Mouse (Mus musculus): ENCODE measurements at regions not wholly inside any gene's neighbourhood (a gene's known extent, or its start where the extent isn't known, plus 50 kb on each side); places are given as distances from the start of the nearest gene placed in this dataset.

DNA sequence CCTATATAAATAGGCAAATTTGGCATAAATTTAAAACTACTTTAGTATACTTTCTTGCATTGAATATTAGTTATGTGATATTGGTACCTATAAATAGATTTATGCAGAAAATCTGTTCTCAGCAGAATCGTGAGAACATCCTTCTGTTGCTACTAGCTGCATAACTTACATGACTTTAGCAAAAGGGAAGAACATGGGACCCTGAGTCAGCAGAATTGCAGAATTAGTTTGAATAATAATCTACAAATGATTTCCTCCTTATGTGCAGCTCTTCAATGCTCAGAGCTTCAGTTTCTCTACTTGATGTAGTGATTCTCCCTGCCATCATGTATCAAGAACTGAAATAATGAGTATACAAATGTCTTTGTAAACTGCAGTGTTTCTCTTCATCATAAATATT, 436.2 kb downstream of the Synb start:
- TF ChIP-seq CTCF (IDR thresholded peaks at IDR 0.05; ENCODE audit: control insufficient read depth, insufficient read depth, low read length) (no peak), POLR2A (IDR thresholded peaks at IDR 0.05; ENCODE audit: borderline replicate concordance, control insufficient read depth, low read depth, low read length) (no peak)

GRCm38 (mm10) chr14:68848506-68848905, 445.6 kb downstream of the Synb start:
- Histone ChIP-seq H3K27ac (ENCODE audit: control insufficient read depth, insufficient read depth, low read depth, low read length, poor library complexity) (no peak overlapping the region), H3K4me1 (ENCODE audit: control insufficient read depth, insufficient read depth, low read length) (no peaks in the 10 kb centered on the region), H3K4me3 (replicated peaks; ENCODE audit: control insufficient read depth, low read depth, low read length) (no peak overlapping the region)
- TF ChIP-seq CTCF (IDR thresholded peaks at IDR 0.05; ENCODE audit: control insufficient read depth, insufficient read depth, low read length), result no peak
- WGBS, result 71% methylated on average over 4 of the region's 4 CpGs

More for the DNA sequence above, 436.2 kb downstream of the Synb start:
- 14% methylated on average over 1 of the region's 1 CpGs for WGBS
- Histone ChIP-seq H3K27ac (ENCODE audit: control insufficient read depth, insufficient read depth, low read depth, low read length, poor library complexity) (no peak overlapping the region), H3K4me1 (ENCODE audit: control insufficient read depth, insufficient read depth, low read length) (no peaks in the 10 kb centered on the region), H3K4me3 (replicated peaks; ENCODE audit: control insufficient read depth, low read depth, low read length) (no peak overlapping the region)

DNA sequence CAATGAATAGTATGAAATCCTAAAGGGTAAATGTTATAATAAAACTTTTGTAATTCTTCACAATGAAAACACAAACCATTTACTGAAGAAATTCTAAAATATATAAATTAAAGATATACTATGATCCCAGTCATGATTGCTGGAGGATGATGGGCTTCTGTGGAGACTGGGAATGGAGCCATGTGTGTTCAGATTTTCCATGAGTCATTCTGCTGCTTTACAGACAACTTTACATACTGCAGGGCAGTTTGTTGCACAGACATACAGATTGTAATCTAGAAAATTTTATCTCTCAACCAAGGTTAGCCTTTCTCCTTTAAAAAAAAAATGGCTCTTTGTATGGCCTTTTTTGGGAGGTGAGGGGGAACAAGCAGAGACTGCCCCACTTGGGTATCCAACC, 446.5 kb downstream of the Synb start:
- Histone ChIP-seq H3K4me3 (replicated peaks; ENCODE audit: control insufficient read depth, low read depth, low read length) (no peak overlapping the region), H3K4me1 (ENCODE audit: control insufficient read depth, insufficient read depth, low read length) (no peaks in the 10 kb centered on the region), H3K27ac (ENCODE audit: control insufficient read depth, insufficient read depth, low read depth, low read length, poor library complexity) (no peak overlapping the region)
- no peak for TF ChIP-seq POLR2A (IDR thresholded peaks at IDR 0.05; ENCODE audit: borderline replicate concordance, control insufficient read depth, low read depth, low read length)
- TF ChIP-seq CTCF (IDR thresholded peaks at IDR 0.05; ENCODE audit: control insufficient read depth, insufficient read depth, low read length), result no peak

- Histone ChIP-seq H3K4me1 (ENCODE audit: control insufficient read depth, insufficient read depth, low read length) (no peaks in the 10 kb centered on the region), H3K27ac (ENCODE audit: control insufficient read depth, insufficient read depth, low read depth, low read length, poor library complexity) (no peak overlapping the region), H3K4me3 (replicated peaks; ENCODE audit: control insufficient read depth, low read depth, low read length) (no peak overlapping the region)
- TF ChIP-seq POLR2A (IDR thresholded peaks at IDR 0.05; ENCODE audit: borderline replicate concordance, control insufficient read depth, low read depth, low read length), result no peak
- no peak for TF ChIP-seq CTCF (IDR thresholded peaks at IDR 0.05; ENCODE audit: control insufficient read depth, insufficient read depth, low read length)
- 71% methylated on average over 8 of the region's 8 CpGs for WGBS
These were observed 473.9 kb downstream of the Synb start for GRCm38 (mm10) chr14:68820241-68820640.

- TF ChIP-seq CTCF (IDR thresholded peaks at IDR 0.05; ENCODE audit: control insufficient read depth, insufficient read depth, low read length) (no peak), POLR2A (IDR thresholded peaks at IDR 0.05; ENCODE audit: borderline replicate concordance, control insufficient read depth, low read depth, low read length) (no peak)
- 75% methylated on average over 3 of the region's 3 CpGs for WGBS
- Histone ChIP-seq H3K27ac (ENCODE audit: control insufficient read depth, insufficient read depth, low read depth, low read length, poor library complexity) (no peak overlapping the region), H3K4me3 (replicated peaks; ENCODE audit: control insufficient read depth, low read depth, low read length) (no peak overlapping the region), H3K4me1 (ENCODE audit: control insufficient read depth, insufficient read depth, low read length) (no peaks in the 10 kb centered on the region)
These were observed 485.1 kb downstream of the Synb start for GRCm38 (mm10) chr14:68808976-68809375.

DNA sequence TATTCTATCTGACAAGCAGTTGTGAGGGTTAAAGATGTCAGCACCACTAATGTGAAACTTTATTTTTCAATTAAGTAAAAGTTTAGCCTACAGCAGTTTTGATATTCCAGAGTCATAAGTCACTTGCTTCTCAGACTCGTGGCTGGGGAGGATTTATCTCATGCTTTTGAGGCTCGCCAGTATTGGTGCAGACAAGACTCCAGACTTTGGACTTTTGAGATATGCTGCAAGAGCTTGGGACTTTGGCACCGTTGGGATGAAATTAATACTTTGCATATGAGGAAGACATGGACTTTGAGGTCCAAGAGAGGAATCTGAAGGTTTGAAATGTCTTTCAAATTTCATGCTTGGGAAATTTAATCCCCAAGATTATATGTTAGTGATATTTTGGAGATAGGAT, 486.2 kb downstream of the Synb start:
- no peak overlapping the region for H3K4me3 ChIP-seq (replicated peaks; ENCODE audit: control insufficient read depth, low read depth, low read length)
- H3K27ac ChIP-seq (ENCODE audit: control insufficient read depth, insufficient read depth, low read depth, low read length, poor library complexity), result no peak overlapping the region
- no peak for TF ChIP-seq CTCF (IDR thresholded peaks at IDR 0.05; ENCODE audit: control insufficient read depth, insufficient read depth, low read length)
- no peak for TF ChIP-seq POLR2A (IDR thresholded peaks at IDR 0.05; ENCODE audit: borderline replicate concordance, control insufficient read depth, low read depth, low read length)
- no peaks in the 10 kb centered on the region for H3K4me1 ChIP-seq (ENCODE audit: control insufficient read depth, insufficient read depth, low read length)
- WGBS, result 54% methylated on average over 3 of the region's 3 CpGs

GRCm38 (mm10) chr14:68806646-68807045, 487.5 kb downstream of the Synb start:
- whole genome bisulfite sequencing, result 71% methylated on average over 1 of the region's 1 CpGs
- no peak overlapping the region for H3K27ac ChIP-seq (ENCODE audit: control insufficient read depth, insufficient read depth, low read depth, low read length, poor library complexity)
- no peak overlapping the region for H3K4me3 ChIP-seq (replicated peaks; ENCODE audit: control insufficient read depth, low read depth, low read length)
- TF ChIP-seq POLR2A (IDR thresholded peaks at IDR 0.05; ENCODE audit: borderline replicate concordance, control insufficient read depth, low read depth, low read length) (no peak), CTCF (IDR thresholded peaks at IDR 0.05; ENCODE audit: control insufficient read depth, insufficient read depth, low read length) (no peak)
- H3K4me1 ChIP-seq (ENCODE audit: control insufficient read depth, insufficient read depth, low read length), result no peaks in the 10 kb centered on the region

DNA sequence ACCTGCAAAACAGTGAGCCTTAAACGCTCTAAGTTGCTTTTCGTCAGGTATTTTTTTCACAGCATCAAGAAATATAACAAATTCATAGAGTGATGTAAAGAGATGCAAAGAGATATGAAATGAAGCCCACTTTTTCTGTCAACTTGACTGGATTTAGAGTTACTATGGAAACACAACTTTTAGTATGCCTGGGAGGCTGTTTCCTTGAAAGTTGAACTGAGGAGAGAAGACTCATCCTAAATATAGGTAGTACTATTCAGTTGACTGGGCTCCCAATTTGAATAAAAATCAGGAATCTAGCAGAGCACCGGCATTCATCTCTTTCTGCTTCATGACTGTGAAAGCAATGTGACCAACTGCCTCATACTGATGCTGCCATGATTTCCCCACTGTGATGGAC, 509.7 kb downstream of the Synb start:
- no peak for TF ChIP-seq POLR2A (IDR thresholded peaks at IDR 0.05; ENCODE audit: borderline replicate concordance, control insufficient read depth, low read depth, low read length)
- no peak for TF ChIP-seq CTCF (IDR thresholded peaks at IDR 0.05; ENCODE audit: control insufficient read depth, insufficient read depth, low read length)
- Histone ChIP-seq H3K4me1 (ENCODE audit: control insufficient read depth, insufficient read depth, low read length) (no peaks in the 10 kb centered on the region), H3K27ac (ENCODE audit: control insufficient read depth, insufficient read depth, low read depth, low read length, poor library complexity) (no peak overlapping the region), H3K4me3 (replicated peaks; ENCODE audit: control insufficient read depth, low read depth, low read length) (no peak overlapping the region)
- 79% methylated on average over 3 of the region's 3 CpGs for WGBS

DNA sequence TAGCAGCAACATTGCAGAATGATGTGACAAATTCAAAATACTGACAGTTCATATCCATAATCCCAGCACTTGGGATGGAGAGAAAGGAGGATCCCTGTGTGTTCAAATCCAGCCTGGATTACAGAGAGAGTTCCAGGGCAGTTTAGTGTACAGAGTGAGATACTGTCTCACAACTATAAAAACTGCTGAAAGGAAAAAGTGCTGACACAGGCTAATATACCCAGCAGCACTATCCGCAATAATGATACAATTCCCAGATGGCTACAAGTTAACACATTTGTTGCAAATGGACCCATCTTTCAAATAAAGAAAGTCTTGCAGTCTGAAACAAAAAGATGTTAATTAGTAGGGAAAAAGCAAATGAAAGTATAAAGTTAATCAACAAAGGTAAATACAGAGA, 510.9 kb downstream of the Synb start:
- H3K4me1 ChIP-seq (ENCODE audit: control insufficient read depth, insufficient read depth, low read length), result no peaks in the 10 kb centered on the region
- WGBS, result 86% methylated on average over 1 of the region's 1 CpGs
- no peak overlapping the region for H3K27ac ChIP-seq (ENCODE audit: control insufficient read depth, insufficient read depth, low read depth, low read length, poor library complexity)
- no peak overlapping the region for H3K4me3 ChIP-seq (replicated peaks; ENCODE audit: control insufficient read depth, low read depth, low read length)
- no peak for TF ChIP-seq POLR2A (IDR thresholded peaks at IDR 0.05; ENCODE audit: borderline replicate concordance, control insufficient read depth, low read depth, low read length)
- no peak for TF ChIP-seq CTCF (IDR thresholded peaks at IDR 0.05; ENCODE audit: control insufficient read depth, insufficient read depth, low read length)
